Mouse (Mus musculus) forebrain, embryonic 16.5 days (tissue): ENCODE data around the gene Sptssa. TPM values are rescaled to one million over a fixed set of nuclear protein-coding genes. Genes with fewer than 3 reads are reported as not detected.

ENCODE experiments used
- ATAC-seq: fragments of 200-750 bp; cut with Nextera tagmentation; 2 replicates; pipeline ENCODE4 v1.8.0; 2017; ENCODE audit warnings: mild to moderate bottlenecking, moderate library complexity
- H3K27ac ChIP-seq: fragments of 300-500 bp; sonication (generic); 2 replicates; pipeline ENCODE4 v1.5.1; 2014; ENCODE audit warnings: low read length, control low read depth
- H3K27me3 ChIP-seq: fragments of 300-500 bp; sonication (generic); replicated peaks from 2 replicates; pipeline ENCODE4 v1.6.1; 2014; ENCODE audit warnings: low read length; ENCODE audit not compliant: control insufficient read depth, insufficient read depth
- H3K36me3 ChIP-seq: fragments of 300-500 bp; sonication (generic); 2 replicates; pipeline ENCODE4 v1.6.1; 2014; ENCODE audit not compliant: control insufficient read depth, insufficient read depth
- H3K4me1 ChIP-seq: fragments of 300-500 bp; sonication (generic); replicated peaks from 2 replicates; pipeline ENCODE4 v1.6.1; 2014; ENCODE audit warnings: low read length; ENCODE audit not compliant: control insufficient read depth, insufficient read depth
- H3K4me2 ChIP-seq: fragments of 300-500 bp; sonication (generic); 2 replicates; pipeline ENCODE4 v1.6.1; 2014; ENCODE audit warnings: mild to moderate bottlenecking, low read length, control low read depth
- H3K4me3 ChIP-seq: fragments of 300-500 bp; sonication (generic); replicated peaks from 2 replicates; pipeline ENCODE4 v1.5.1; 2014; ENCODE audit warnings: mild to moderate bottlenecking, low read length, control low read depth
- H3K9ac ChIP-seq: fragments of 300-500 bp; sonication (generic); replicated peaks from 2 replicates; pipeline ENCODE4 v1.6.1; 2014; ENCODE audit warnings: low read depth, low read length, control low read depth
- H3K9me3 ChIP-seq: fragments of 300-500 bp; sonication (generic); 2 replicates; pipeline ENCODE4 v1.6.1; 2016; ENCODE audit warnings: low read length; ENCODE audit not compliant: control insufficient read depth
- WGBS: fragments of 180-500 bp; shearing (Covaris S2); extraction: QIAGEN DNeasy Blood & Tissue Kit; methylation state at CpG from one replicate; pipeline ENCODE4 v1.1.7; 2014; 5-methylcytosine and 5-hydroxymethylcytosine counted together
- polyA plus RNA-seq: library from polyadenylated mRNA; unstranded; fragments of >200 nt; fragmentation: Nextera tagmentation; extraction: Ambion mirVana; gene quantifications from 2 replicates; pipeline ENCODE4 v1.2.1, GENCODE M21; 2015

The Sptssa gene
- polyA plus RNA-seq, 1 experiment from 2014 or later, result 169 TPM

DNA sequence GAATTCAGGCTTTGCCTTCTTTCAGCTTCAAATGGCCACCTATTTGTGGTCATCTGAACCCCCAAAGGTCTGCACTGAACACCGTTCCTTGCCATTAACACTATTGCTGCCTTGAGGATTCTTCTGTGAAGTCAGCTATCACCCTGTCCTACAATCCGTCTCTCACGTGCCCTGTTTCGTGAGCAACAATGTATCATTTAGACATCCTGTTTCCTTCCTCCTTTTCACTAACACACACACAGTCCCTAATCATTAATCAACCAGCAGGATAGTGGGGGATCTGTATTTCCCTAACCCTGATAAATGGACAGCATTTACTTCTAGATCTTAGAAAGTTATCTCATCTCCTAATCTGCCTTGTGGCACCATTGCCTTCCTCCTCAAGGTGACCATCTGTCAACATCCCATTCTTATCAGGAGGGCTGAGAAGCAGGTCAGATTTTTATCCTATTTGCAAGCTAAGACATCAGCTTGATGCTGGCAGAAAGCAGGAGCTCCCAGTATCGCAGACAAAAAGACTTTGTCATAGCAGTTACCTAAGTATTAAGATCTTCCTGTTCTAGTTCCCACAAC, 13.0 kb downstream of the Sptssa start:
- Histone ChIP-seq H3K4me1 (no peaks in the 10 kb centered on the region), H3K27me3 (no peaks in the 10 kb centered on the region), H3K27ac (no peak overlapping the region), H3K4me2 (no peak overlapping the region), H3K4me3 (no peak overlapping the region), H3K9ac (no peak overlapping the region), H3K9me3 (no peaks in the 10 kb centered on the region), H3K36me3 (no peaks in the 10 kb centered on the region)
- no peak for ATAC-seq
- 93% methylated on average over 5 of the region's 5 CpGs for WGBS

DNA sequence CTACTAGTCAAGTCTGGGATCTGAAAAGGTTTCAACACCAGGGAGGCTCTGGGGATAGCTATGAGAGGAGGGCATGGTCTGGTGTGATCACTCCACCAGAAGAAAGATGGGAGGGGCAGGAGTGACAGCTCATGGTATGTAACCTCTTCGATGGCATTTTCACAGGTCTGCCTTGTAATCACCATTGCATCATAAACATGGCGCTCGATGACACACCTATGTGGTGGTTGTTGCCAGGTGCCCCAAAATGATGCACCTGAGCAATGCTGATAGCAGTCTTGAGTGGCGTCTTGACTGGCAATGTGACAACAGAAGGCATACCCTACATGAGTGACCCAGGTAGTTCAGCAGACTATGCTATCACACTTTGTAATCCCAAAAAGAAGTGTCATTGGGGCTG, 15.0 kb downstream of the Sptssa start:
- H3K9ac ChIP-seq, result no peak overlapping the region
- no peaks in the 10 kb centered on the region for H3K27me3 ChIP-seq
- H3K9me3 ChIP-seq, result no peaks in the 10 kb centered on the region
- no peak overlapping the region for H3K4me3 ChIP-seq
- H3K27ac ChIP-seq, result no peak overlapping the region
- no peaks in the 10 kb centered on the region for H3K36me3 ChIP-seq
- no peak overlapping the region for H3K4me2 ChIP-seq
- H3K4me1 ChIP-seq, result no peaks in the 10 kb centered on the region
- WGBS, result 98% methylated on average over 4 of the region's 4 CpGs
- ATAC-seq, result no peak

DNA sequence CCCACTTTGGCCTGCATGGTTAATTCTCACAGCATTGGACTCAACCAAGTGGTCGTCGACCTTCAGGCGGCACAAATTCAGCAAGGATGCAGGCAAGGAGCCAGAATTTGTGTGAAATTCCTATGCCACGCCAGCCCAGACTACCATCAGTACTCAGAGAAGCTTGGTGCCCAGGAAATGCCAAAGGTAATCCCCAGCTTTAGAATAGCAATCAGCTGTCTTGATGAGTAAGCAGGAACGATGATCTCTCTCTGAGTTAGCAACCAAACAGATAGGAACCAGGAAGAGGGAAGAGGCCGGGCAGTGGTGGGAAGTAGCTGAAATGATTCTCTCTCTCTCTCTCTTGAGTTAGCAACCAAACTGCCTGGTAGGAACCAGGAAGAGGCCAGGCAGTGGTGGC, 16.1 kb downstream of the Sptssa start:
- no peak for ATAC-seq
- no peaks in the 10 kb centered on the region for H3K9me3 ChIP-seq
- H3K4me3 ChIP-seq, result no peak overlapping the region
- H3K36me3 ChIP-seq, result no peaks in the 10 kb centered on the region
- no peaks in the 10 kb centered on the region for H3K27me3 ChIP-seq
- H3K9ac ChIP-seq, result no peak overlapping the region
- H3K4me2 ChIP-seq, result no peak overlapping the region
- 90% methylated on average over 6 of the region's 6 CpGs for WGBS
- no peaks in the 10 kb centered on the region for H3K4me1 ChIP-seq
- no peak overlapping the region for H3K27ac ChIP-seq

DNA sequence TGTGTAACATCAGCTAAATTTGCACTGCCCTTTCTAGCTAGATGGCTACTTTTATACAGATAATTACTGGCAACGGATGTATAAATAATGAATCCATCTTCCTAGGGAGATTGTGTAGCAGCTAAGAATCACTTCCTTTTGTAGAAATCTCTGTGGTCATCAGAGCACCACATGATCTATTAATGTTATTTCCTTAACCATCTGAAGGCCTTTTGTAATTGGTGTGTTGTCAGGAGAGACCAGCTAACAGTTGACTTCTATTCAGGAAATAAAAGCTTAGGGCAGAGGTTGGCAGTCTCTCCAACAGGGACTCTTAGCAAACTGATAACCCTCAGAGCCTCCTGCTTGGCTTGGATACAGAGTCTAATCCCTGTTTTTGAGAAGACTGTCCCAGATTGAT, 19.3 kb downstream of the Sptssa start:
- 81% methylated on average over 1 of the region's 1 CpGs for WGBS
- no peak overlapping the region for H3K4me2 ChIP-seq

DNA sequence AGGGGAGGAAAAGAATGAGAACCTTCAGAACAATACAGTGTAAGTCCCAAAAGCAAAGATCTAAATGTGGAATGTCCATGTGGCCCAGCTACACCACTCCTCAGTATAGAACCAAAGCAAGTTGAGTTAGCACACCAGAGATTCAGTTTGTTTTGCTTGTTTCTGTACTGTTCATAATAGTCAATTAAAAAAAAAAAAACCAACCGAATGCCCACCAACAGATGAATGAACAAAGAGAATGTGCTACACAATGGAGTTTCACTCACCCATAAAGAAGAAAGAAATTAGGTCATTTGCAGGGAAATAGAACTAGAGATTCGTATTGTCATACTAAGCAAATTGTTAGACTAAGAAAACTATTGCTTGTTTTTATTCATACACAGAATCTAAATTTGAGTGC, 24.2 kb downstream of the Sptssa start:
- no peak overlapping the region for H3K4me3 ChIP-seq
- no peak overlapping the region for H3K4me2 ChIP-seq
- no peaks in the 10 kb centered on the region for H3K4me1 ChIP-seq
- 38% methylated on average over 2 of the region's 2 CpGs for WGBS
- H3K27me3 ChIP-seq, result no peaks in the 10 kb centered on the region
- no peaks in the 10 kb centered on the region for H3K9me3 ChIP-seq
- no peak overlapping the region for H3K9ac ChIP-seq
- no peaks in the 10 kb centered on the region for H3K36me3 ChIP-seq
- no peak for ATAC-seq
- H3K27ac ChIP-seq, result no peak overlapping the region

More for the DNA sequence above, 19.3 kb downstream of the Sptssa start:
- no peak for ATAC-seq
- no peaks in the 10 kb centered on the region for H3K27me3 ChIP-seq
- no peaks in the 10 kb centered on the region for H3K36me3 ChIP-seq
- no peak overlapping the region for H3K4me3 ChIP-seq
- no peak overlapping the region for H3K27ac ChIP-seq
- H3K9ac ChIP-seq, result no peak overlapping the region
- no peaks in the 10 kb centered on the region for H3K9me3 ChIP-seq
- no peaks in the 10 kb centered on the region for H3K4me1 ChIP-seq

DNA sequence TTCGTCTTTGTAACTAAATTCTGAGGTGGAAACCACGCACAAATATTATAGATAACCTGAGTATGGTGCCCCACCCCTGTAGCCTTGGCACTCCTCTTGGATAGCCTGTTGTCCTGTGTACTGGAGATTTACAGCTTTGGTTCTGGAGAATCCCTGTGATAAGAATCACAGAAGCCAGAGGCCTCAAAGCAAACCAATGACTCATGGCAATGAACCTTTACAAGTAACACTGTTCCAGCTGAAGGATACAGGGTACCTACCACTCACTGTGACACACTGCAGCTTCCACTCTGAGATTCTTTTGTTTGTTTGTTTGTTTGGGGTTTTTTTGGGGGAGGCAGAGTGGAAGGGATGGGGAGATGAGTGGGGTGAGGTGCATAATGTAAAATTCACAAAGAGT, 34.4 kb downstream of the Sptssa start:
- no peaks in the 10 kb centered on the region for H3K27me3 ChIP-seq
- no peak overlapping the region for H3K27ac ChIP-seq
- no peak for ATAC-seq
- no peaks in the 10 kb centered on the region for H3K36me3 ChIP-seq
- H3K4me1 ChIP-seq, result no peaks in the 10 kb centered on the region
- 89% methylated on average over 2 of the region's 2 CpGs for WGBS
- no peak overlapping the region for H3K9ac ChIP-seq
- H3K4me3 ChIP-seq, result no peak overlapping the region
- no peaks in the 10 kb centered on the region for H3K9me3 ChIP-seq
- no peak overlapping the region for H3K4me2 ChIP-seq

DNA sequence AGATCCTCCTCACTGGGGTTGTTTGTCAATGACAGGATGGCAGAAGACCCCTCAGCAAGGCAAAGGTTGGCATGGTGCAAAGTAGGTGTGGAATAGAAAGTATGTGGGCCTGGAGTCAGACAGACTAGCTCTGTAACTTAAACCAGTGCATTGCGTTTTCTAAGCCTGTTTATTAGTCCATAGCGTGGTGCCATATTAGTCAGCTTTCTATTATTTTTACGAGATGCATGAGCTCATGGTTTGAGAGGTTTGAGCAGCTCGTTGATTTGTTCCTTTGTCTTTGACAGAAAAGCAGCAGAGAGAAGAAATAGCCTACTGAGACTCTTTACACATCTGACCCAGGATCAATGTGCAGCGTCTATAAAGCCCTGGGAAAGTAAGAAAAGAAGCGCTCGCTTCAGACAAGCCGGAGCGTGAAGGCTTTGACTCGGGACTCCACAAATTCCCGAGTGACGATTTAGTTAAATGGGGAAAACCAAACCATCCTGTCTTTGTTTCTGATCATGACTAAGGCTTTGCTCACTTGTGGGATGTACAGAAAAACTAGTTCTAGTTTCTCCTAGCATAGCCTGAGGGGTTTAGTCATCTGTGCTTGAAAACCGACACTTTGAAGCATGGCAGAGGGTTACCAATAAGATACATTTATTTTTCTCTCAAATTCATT, 36.2 kb downstream of the Sptssa start:
- Histone ChIP-seq H3K36me3 (no peaks in the 10 kb centered on the region), H3K27ac (no peak overlapping the region), H3K27me3 (no peaks in the 10 kb centered on the region), H3K4me3 (no peak overlapping the region), H3K9me3 (no peaks in the 10 kb centered on the region), H3K4me2 (no peak overlapping the region), H3K9ac (no peak overlapping the region), H3K4me1 (no peaks in the 10 kb centered on the region)
- no peak for ATAC-seq
- WGBS, result 39% methylated on average over 13 of the region's 13 CpGs

DNA sequence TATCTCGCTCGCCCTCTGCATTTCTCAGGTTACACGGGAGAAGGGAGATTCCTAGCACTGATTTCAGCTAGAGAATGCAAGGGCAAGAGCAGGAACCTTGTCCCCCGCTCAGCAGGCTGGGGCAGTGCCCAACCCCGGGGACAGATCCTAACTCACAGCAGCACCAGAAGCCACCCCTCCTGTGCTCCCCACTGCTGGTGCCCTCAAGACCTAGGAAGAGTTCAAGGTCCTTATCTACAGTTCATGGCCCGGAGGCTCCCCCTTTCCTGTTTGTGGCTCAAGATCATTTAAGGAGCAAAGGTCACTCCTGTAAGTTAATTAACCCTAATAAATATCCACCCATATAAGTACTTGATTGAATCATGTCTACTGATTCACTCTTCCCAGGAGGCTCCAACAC, 47.4 kb downstream of the Sptssa start:
- 89% methylated on average over 6 of the region's 6 CpGs for WGBS
- H3K4me2 ChIP-seq, result no peak overlapping the region
- no peak overlapping the region for H3K27ac ChIP-seq
- H3K9me3 ChIP-seq, result no peaks in the 10 kb centered on the region
- H3K27me3 ChIP-seq, result no peaks in the 10 kb centered on the region
- H3K4me3 ChIP-seq, result no peak overlapping the region
- no peak for ATAC-seq
- H3K9ac ChIP-seq, result no peak overlapping the region
- no peaks in the 10 kb centered on the region for H3K4me1 ChIP-seq
- no peaks in the 10 kb centered on the region for H3K36me3 ChIP-seq

DNA sequence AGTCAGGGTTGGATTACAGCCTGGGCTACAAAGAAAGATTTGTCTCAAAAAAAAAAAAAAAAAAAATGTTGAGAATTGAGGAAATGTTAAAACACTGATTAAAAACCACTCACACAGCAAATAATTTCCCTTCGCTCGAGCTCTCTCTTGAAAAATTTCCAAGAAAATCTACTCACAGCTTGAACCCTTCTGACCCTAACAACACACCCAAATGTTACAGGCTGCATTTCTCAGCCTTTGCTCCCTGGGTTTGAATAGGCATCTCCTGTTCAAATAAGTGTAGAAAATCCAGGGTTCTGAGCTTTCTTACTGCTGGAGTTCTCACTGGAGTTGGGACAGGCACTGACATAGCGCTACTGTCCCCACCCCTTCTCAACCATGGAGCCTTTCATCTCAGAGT, 51.2 kb downstream of the Sptssa start:
- no peaks in the 10 kb centered on the region for H3K9me3 ChIP-seq
- no peaks in the 10 kb centered on the region for H3K36me3 ChIP-seq
- no peaks in the 10 kb centered on the region for H3K4me1 ChIP-seq
- H3K9ac ChIP-seq, result no peak overlapping the region
- no peak for ATAC-seq
- no peak overlapping the region for H3K27ac ChIP-seq
- no peaks in the 10 kb centered on the region for H3K27me3 ChIP-seq
- 70% methylated on average over 3 of the region's 3 CpGs for WGBS
- no peak overlapping the region for H3K4me2 ChIP-seq
- no peak overlapping the region for H3K4me3 ChIP-seq
